Mouse (Mus musculus) myocyte (in vitro differentiated cells): ENCODE measurements at regions not wholly inside any gene's neighbourhood (a gene's known extent, or its start where the extent isn't known, plus 50 kb on each side); places are given as distances from the start of the nearest gene placed in this dataset.

Source experiments
- H3K27me3 ChIP-seq: one replicate; pipeline ENCODE4 v1.6.1; 2011; ENCODE audit not compliant: control insufficient read depth, insufficient read depth, insufficient read length
- H3K36me3 ChIP-seq: one replicate; pipeline ENCODE4 v1.6.1; 2011; ENCODE audit not compliant: control insufficient read depth, insufficient read depth
- H3K4me2 ChIP-seq: one replicate; pipeline ENCODE4 v1.6.1; 2011; ENCODE audit warnings: low read depth, control low read depth
- H3K4me3 ChIP-seq: one replicate; pipeline ENCODE4 v1.5.1; 2011; ENCODE audit warnings: mild to moderate bottlenecking, control low read depth, moderate library complexity
- H3K79me2 ChIP-seq: one replicate; pipeline ENCODE4 v1.6.1; 2011; ENCODE audit not compliant: control insufficient read depth, insufficient read depth
- H3ac ChIP-seq: one replicate; pipeline ENCODE4 v1.6.1; 2011; ENCODE audit not compliant: control insufficient read depth, insufficient read length
- CEBPB ChIP-seq: IDR thresholded peaks from 2 replicates; pipeline ENCODE4 v1.6.1; 2011; ENCODE audit warnings: mild to moderate bottlenecking, moderate library complexity; ENCODE audit not compliant: poor library complexity, insufficient read depth, severe bottlenecking
- E2F4 ChIP-seq: IDR thresholded peaks from one replicate; pipeline ENCODE4 v1.6.1; 2011; ENCODE audit warnings: mild to moderate bottlenecking, control low read depth, moderate library complexity; ENCODE audit not compliant: insufficient read depth
- MAX ChIP-seq: IDR thresholded peaks from one replicate; pipeline ENCODE4 v1.6.1; 2011; ENCODE audit warnings: low read depth, mild to moderate bottlenecking, control low read depth
- MYOD1 ChIP-seq, 3 experiments: IDR thresholded peaks; one replicate each; pipeline ENCODE4 v1.6.1; 2011; ENCODE audit warnings: control low read depth in 2 of 3, low read depth in 2 of 3, mild to moderate bottlenecking in 2 of 3, moderate library complexity in 1 of 3; ENCODE audit not compliant: insufficient read length in 2 of 3, control insufficient read depth in 1 of 3
- MYOG ChIP-seq, 3 experiments: IDR thresholded peaks; one replicate each; pipeline ENCODE4 v1.6.1; 2011; ENCODE audit warnings: control low read depth in 2 of 3, low read depth in 2 of 3, mild to moderate bottlenecking in 2 of 3; ENCODE audit not compliant: insufficient read length in 2 of 3, control insufficient read depth in 1 of 3, insufficient read depth in 1 of 3
- POLR2A ChIP-seq: IDR thresholded peaks from one replicate; pipeline ENCODE4 v1.6.1; 2011; ENCODE audit warnings: low read depth, mild to moderate bottlenecking, control low read depth, moderate library complexity; ENCODE audit not compliant: insufficient read length
- POLR2AphosphoS2 ChIP-seq: IDR thresholded peaks from one replicate; pipeline ENCODE4 v1.6.1; 2011; ENCODE audit warnings: low read depth, control low read depth; ENCODE audit not compliant: insufficient read length
- REST ChIP-seq: IDR thresholded peaks from one replicate; pipeline ENCODE4 v1.6.1; 2011; ENCODE audit warnings: mild to moderate bottlenecking, control low read depth, moderate library complexity; ENCODE audit not compliant: insufficient read depth, insufficient read length
- SRF ChIP-seq: IDR thresholded peaks from one replicate; pipeline ENCODE4 v1.6.1; 2011; ENCODE audit warnings: low read depth; ENCODE audit not compliant: control insufficient read depth, insufficient read length
- TCF12 ChIP-seq: IDR thresholded peaks from one replicate; pipeline ENCODE4 v1.6.1; 2011; ENCODE audit warnings: mild to moderate bottlenecking, control low read depth; ENCODE audit not compliant: poor library complexity, insufficient read depth, severe bottlenecking
- TCF3 ChIP-seq: IDR thresholded peaks from one replicate; pipeline ENCODE4 v1.6.1; 2011; ENCODE audit warnings: low read depth, control low read depth; ENCODE audit not compliant: insufficient read length
- USF1 ChIP-seq: IDR thresholded peaks from one replicate; pipeline ENCODE4 v1.6.1; 2011; ENCODE audit warnings: low read depth, mild to moderate bottlenecking, control low read depth, moderate library complexity

DNA sequence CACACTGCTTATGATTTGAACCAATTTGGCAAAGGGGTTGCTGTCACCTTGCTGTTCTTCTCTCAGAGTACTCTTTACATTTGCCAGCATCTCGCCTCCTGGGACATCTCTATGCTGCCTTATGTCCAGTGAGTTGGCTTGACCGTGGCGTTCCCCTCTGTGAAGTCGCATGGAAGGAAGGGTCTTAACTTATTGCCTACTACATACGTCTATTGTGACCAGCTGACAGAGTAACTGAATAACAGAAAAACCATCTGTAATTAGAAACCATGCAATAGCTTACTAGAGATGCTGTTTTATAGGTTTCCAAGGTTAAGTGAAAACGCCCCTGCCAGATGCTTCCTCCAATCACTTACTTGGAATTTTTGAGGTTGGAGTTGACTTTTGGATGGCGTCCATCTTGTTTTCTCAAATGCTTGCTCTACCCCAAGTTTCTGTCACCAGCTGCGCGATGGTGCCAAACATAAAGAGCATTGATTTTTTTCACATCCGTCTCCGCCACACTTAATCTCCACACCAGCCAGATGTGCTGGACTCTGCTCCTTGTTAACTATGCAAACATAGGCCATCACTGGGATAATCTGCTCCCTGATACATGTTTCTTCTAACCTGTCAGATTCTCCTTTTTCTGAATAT is 241.7 kb upstream of the Nt5e start:
- no peaks in the 10 kb centered on the region for H3K36me3 ChIP-seq
- no peak overlapping the region for H3ac ChIP-seq
- no peak overlapping the region for H3K4me2 ChIP-seq
- TF ChIP-seq MAX (no peak), USF1 (no peak), POLR2A (no peak), TCF3 (no peak), SRF (no peak), POLR2AphosphoS2 (no peak), MYOG (IDR thresholded peaks at IDR 0.05; ENCODE audit: control insufficient read depth in 1 of 3, insufficient read depth in 1 of 3, insufficient read length in 2 of 3, low read depth in 2 of 3) (no peak), CEBPB (no peak), REST (no peak), MYOD1 (IDR thresholded peaks at IDR 0.05; ENCODE audit: control insufficient read depth in 1 of 3, insufficient read length in 2 of 3, low read depth in 2 of 3) (no peak), E2F4 (no peak), TCF12 (no peak)
- H3K79me2 ChIP-seq = no peaks in the 10 kb centered on the region
- H3K27me3 ChIP-seq = no peaks in the 10 kb centered on the region
- H3K4me3 ChIP-seq = no peak overlapping the region

DNA sequence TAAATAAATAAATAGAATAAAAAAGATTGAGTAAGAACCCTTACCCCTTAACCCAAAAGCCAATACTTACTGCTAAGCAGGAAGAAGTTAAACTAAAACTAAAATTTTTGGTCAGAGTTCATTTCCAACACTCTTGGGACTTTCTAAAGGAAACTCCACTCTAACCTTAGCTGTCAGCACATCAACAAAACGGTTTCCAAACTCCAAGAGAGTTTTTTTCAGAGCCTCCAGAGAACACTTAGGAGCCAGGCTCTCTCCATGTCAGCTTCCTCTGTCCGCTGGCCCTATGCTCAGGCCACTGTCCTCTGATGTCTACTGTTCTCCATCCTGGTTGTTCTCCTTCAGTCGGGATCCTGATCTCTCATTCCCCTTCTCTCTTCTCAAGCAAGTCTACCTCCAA is 241.1 kb upstream of the Nt5e start:
- H3K4me3 ChIP-seq = no peak overlapping the region
- TF ChIP-seq POLR2A (no peak), SRF (no peak), CEBPB (no peak), MYOD1 (IDR thresholded peaks at IDR 0.05; ENCODE audit: control insufficient read depth in 1 of 3, insufficient read length in 2 of 3, low read depth in 2 of 3) (no peak), MYOG (IDR thresholded peaks at IDR 0.05; ENCODE audit: control insufficient read depth in 1 of 3, insufficient read depth in 1 of 3, insufficient read length in 2 of 3, low read depth in 2 of 3) (no peak), TCF3 (no peak), E2F4 (no peak), MAX (no peak), POLR2AphosphoS2 (no peak), TCF12 (no peak), USF1 (no peak), REST (no peak)
- no peaks in the 10 kb centered on the region for H3K27me3 ChIP-seq
- no peaks in the 10 kb centered on the region for H3K79me2 ChIP-seq
- no peak overlapping the region for H3ac ChIP-seq
- no peak overlapping the region for H3K4me2 ChIP-seq
- H3K36me3 ChIP-seq = no peaks in the 10 kb centered on the region

DNA sequence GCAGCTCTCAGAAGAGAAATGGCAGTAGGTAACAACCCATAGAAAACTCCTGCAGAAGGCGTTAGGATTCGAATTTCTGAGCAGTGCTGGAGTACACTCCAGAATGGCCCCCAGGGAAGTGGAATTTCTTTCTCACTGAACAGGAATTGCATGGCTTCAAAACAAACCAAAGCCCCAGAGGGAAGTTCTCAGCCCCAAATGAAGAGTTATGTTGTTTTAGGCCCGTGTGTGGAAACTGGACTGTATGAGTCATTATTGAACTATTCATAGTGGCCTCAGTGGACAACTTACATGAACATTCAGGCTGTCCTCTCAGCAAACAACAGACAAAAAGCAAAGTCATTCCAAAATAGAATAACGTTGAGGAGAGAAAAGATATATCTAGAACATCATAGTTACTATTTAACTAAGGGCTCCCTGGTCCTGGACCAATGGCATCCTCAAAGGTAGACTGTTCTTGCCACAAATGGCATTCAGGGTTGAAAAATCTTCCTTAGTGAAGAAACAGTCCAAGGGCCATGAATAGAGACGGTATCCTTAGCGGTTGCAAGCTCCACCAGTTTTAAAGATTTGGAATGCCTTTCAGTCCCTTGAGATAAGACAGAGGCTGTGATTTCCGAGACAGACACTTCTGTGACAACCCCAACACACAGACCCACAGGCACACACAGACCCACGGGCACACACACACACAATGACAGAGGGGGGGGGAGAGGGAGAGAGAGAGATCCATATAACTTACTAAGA is 235.0 kb upstream of the Nt5e start:
- TF ChIP-seq CEBPB (0 out of 2 replicates have a peak, but pooled peaks have one; percentile 9), MYOG (IDR thresholded peaks at IDR 0.05; ENCODE audit: control insufficient read depth in 1 of 3, insufficient read depth in 1 of 3, insufficient read length in 2 of 3, low read depth in 2 of 3) (no peak)
- Histone ChIP-seq H3K79me2 (no peaks in the 10 kb centered on the region), H3K4me3 (no peak overlapping the region), H3K36me3 (no peaks in the 10 kb centered on the region), H3K27me3 (no peaks in the 10 kb centered on the region), H3K4me2 (peak overlapping the region; percentile 52), H3ac (no peak overlapping the region)

DNA sequence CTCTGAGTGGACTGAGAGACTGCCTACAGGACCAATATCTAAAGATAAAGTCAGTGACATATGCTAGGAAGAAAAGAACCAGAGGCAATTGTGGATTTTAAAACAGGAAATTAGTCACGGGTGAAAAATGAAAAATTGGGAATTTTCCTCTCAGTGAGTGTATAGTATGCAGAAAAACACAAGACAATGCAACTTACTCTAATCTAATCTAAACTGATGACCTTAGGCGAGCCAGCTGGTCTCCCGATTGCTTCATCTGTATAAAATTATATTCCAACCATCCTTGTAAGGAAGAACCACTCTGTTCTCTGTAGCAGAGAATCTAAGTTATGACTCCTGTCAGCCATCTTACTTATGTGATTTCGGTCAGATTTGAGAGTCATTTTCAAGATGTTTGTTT is 234.4 kb upstream of the Nt5e start:
- Histone ChIP-seq H3K4me3 (no peak overlapping the region), H3K79me2 (no peaks in the 10 kb centered on the region), H3K4me2 (peak overlapping the region; percentile 52), H3K36me3 (no peaks in the 10 kb centered on the region), H3ac (no peak overlapping the region), H3K27me3 (no peaks in the 10 kb centered on the region)
- TF ChIP-seq E2F4 (no peak), MAX (no peak), CEBPB (peak; percentile 80)

DNA sequence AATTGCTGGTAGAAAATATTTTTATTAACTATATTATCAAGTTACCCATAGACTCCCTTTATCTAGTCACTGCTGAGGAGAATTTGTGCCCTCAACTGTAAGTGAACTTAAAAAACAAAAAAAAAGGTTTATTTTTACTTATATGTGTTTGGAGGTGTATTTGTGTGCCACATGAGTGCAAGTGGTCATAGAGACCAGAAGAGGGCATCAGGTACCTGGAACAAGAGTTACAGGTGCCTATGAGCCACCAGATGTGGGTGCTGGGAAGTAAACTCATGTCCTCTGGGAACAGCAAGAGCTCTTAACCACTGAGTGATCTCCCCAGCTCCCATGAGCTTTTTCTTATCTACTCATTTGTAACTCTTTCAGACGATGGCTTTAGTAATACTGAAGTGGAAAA is 213.9 kb upstream of the Nt5e start:
- Histone ChIP-seq H3K27me3 (no peaks in the 10 kb centered on the region), H3ac (no peak overlapping the region), H3K4me2 (no peak overlapping the region), H3K4me3 (no peak overlapping the region), H3K36me3 (no peaks in the 10 kb centered on the region), H3K79me2 (no peaks in the 10 kb centered on the region)
- TF ChIP-seq E2F4 (no peak), MAX (no peak), REST (no peak), MYOD1 (IDR thresholded peaks at IDR 0.05; ENCODE audit: control insufficient read depth in 1 of 3, insufficient read length in 2 of 3, low read depth in 2 of 3) (no peak), TCF3 (no peak), USF1 (no peak), SRF (no peak), POLR2A (no peak), MYOG (IDR thresholded peaks at IDR 0.05; ENCODE audit: control insufficient read depth in 1 of 3, insufficient read depth in 1 of 3, insufficient read length in 2 of 3, low read depth in 2 of 3) (no peak), TCF12 (no peak), CEBPB (no peak), POLR2AphosphoS2 (no peak)
